Mouse (Mus musculus) layer of hippocampus, adult 9-10 months (tissue): ENCODE measurements around the gene Jmjd1c.
"Not testable (repeated sequence)": the region's sequence is repeated elsewhere in the genome, so short reads cannot be mapped to it uniquely, and the experiment has no call there.

Experiments used
- DNase-seq: peaks from one replicate; pipeline ENCODE4 v3.0.0; 2022; ENCODE audit warnings: low spot score

Gene Jmjd1c

DNA sequence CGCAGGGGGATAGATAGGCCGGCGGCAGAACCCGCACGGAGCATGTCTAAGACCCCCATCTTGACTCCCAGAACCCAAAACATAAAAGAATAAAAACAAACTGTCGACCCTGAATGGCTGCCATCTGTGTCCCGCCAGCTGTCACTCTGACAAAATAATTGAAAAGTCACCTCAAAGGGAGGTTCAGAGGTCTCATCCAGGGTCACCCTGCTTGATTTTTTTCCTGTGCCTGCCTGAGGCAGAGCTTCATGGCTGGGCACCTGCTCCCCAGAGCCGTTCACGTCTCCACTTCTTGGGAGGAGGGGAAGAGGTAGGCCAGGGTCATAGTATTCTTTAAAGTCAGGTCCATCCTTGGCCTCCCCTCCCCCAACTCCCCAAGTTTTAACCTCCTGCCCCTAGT is 8.6 kb downstream of the Jmjd1c start:
- no peak for DNase-seq

DNA sequence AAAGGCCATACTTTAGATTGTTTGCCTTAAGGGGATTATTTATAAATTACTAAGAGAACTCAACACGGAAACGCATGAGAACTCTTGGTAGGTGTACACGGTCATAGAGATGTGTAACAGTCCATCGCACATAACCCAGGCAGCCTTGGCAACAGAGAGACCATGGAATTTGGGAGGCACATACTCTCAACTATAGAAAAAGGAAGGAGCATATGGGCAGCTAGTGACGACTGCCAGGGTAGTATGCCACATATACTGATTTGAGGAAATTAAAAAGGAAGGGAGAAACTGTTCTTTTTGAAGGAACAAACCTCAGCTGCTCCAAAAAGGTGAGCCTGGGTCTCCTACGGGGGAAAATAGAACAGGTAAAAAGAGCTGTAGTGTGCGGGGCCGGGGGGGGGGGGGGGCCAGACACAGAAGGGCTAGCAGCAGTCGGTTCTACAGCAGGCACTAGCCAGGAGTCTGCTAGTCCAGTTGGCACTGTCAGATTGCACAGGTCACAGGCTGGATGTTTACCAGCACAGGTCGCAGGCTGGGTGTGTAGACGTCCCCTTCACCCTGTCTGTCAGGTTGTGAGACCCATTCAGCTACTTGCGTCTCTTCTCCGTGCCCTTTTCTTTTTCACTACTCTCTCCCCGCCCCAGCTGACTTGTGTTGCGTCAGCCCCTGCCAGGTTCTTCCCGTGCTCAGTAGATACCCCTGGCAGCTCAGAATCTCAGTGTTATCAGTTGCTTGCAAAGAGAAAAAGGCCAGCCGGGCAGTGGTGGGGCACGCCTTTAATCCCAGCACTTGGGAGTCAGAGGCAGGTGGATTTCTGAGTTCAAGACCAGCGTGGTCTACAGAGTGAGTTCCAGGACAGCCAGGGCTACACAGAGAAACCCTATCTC is 9.6 kb downstream of the Jmjd1c start:
- DNase-seq = no peak

DNA sequence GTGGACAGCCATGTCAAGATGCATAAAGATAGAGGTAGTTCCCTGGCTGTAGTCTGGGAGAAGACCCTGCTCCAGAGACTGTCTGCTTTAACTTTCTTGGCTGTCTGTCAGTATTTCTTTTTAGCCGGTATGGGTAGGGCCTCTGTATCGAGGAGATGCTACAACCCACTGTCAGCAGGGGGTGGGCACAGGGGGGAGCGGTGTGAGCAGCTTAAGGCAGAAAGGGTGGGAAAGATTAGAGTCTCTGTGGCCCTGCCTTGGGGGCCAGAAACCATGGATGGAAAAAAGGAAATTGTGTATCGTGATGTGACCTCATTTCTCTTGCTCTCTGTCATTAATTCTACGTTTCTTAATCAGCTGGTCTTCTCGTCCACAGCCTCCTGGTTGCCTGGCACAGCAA is 10.5 kb downstream of the Jmjd1c start:
- no peak for DNase-seq

DNA sequence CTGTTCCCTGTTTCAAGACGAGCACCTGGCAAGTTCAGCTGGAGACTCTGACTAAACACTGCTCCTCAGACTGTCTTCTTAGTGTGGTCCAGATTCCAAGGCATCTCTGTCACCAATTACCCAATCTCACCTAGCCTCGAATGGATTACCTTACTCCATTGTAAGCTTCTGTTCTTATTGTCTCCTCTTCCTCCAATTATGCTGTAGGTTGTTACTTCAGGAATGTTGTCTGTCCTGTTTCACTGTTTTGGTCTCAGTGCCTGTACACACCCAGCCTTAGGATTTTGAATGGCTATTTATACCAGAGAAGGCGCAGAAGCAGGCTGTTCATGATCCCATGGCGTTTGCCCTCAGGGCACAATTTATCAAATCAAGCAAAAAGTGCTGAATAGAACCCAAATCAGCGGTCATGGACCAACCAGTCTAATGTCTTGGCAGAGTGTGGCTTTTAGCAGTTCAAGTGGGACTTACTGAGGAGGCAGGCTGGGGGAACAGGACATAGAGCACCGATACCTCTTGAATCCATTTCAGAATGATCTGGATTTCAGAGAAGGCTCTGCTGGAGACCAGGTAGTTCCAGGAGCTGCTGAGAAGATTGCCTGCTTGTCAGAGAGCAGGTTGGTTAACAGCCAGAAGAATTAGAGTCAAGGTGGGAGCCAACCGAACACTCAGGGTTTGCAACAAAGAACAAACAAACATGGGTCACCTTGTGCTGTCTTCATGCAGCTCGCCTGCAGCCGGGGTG is 11.3 kb downstream of the Jmjd1c start:
- no peak for DNase-seq

DNA sequence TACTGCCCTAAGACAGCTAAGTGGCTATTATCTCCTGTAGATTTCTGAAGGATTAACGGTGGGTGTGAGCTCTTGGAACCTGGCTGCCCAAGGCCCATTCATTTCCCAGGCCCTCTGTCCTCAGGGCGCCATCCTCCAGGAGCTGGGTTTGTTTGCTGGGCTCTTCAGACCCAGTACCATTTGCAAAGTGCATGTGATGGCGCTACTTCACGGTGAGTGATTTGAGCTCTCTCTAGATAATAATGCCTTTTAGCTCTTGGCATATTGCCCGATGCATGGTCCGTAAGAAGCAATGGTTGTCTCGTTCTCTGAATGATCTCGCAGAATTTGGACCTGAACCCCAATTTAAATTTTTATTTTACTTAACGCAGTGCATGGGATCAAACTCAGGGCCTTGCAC is 12.2 kb downstream of the Jmjd1c start:
- DNase-seq = no peak

DNA sequence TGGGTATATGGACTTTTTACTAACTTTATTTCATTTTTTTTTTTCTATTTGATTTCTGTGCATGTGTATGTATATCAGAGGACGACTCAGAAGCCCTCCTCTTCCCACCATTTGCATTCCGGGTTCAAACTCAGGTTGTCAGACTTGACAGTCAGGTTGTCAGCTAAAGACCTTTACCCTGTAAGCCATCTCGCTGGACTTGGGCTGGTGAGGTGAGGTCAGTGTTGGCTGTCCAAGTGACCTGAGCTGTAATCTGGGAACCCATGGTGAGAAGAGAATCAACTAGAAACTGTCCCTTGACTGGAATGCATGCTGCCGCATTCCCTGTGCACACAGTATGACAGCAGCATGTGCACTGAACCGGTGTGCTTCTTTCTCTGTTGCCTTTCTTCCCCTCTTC is 13.7 kb downstream of the Jmjd1c start:
- DNase-seq = no peak

DNA sequence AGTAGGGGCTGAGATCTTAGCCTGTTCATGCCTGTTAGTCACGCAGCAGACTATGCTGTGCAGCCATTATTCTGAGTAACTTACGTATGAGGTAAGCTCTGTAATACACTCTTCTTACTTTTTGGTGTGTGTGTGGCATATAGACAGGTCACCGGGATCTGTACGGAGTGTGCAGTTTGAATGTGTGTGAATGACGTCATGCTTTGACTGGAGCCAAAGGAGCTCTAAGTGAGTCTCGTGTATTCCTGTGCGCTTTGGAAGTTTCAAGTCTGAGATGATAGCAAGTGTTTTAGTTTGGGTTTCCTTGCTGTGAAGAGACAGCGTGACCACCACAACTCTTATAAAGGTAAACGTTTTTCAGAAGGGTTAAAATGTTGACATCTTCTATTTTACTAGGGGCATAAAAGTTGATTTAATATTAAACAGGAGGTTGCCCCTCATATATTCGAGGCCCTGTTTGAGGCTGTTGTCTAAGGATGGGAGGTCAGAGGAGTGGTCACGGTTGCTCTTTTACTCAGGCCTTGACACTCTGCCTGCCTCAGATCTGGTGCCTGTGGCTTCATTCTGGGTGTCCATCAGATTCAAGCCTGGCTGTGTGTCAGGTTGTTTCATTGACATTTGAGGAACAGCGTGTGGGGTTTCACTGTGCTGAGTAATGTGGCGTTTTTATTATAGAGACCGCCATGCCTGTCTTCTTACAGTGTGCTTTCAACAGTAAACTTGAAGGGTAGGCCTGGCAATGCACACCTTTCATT is 15.3 kb downstream of the Jmjd1c start:
- no peak for DNase-seq

DNA sequence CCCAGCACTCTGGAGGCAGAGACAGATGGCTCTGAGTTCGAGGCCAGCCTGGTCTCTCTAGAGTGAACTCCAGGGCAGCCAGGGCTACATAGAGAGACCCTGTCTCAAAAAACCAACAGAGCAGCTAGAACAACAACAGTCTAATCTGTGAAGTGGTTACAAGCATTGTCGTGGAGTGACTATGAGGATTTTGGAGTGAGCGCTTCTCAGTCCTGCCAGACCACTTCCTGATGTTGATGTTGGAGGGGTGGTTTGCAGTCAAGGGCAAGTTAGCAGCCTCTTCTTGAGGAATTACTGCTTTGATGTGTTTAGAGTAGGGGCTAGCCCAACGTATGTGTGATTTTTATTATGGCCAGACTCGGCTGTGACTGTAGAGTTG is 15.9 kb downstream of the Jmjd1c start:
- no peak for DNase-seq

DNA sequence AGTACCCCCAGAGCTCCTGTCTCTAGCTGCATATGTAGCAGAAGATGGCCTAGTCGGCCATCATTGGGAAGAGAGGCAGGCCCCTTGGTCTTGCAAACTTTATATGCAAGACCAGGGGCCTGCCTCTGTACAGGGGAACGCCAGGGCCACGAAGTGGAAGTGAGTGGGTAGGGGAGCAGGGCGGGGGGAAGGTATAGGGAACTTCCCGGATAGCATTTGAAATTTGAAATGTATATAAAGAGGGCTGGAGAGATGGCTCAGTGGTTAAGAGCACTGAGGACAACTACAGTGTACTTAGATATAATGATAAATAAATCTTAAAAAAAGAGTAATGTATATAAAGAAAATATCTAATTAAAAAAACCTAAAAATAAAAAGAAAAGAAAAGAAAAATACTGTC is 17.0 kb downstream of the Jmjd1c start:
- DNase-seq = not testable (repeated sequence)

DNA sequence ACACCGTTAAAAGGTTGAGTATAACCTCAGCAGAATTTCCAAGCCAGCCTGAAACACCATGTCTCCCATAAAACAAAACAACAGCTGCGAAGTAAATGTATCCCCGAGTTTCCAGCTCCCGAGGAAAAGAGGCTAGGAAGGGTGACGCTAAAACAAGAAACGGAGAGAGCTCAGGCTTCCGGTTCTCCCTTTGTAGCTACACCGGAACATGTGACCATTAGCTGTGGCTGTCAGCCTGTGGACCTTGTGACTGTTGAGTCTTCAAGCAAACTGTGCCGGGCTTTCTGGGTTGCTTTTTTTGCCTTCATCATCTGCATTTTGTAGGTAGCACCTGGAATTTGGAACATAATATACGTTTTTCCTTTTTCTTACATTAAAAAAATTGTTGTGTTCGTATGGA is 17.9 kb downstream of the Jmjd1c start:
- DNase-seq = no peak

DNA sequence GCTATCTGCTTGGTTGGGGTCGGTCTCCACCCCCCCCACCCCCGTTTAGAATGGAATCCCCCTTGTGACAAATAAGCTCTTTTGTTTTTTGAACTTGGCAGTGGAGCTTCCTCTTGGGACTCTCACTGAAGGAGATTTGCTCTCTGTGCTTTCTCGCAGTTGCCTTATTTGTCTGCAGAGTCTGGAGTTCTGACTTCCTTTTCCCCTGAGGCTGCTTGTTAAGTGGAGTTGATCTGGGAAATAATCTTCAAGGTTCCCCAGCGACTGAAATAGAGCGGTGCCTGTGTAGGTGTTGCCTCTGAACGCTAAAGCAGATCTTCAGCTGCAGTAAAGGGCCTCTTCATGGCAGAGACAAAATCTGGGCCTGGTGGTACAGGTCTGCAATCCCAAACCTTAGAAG is 19.2 kb downstream of the Jmjd1c start:
- DNase-seq = no peak

DNA sequence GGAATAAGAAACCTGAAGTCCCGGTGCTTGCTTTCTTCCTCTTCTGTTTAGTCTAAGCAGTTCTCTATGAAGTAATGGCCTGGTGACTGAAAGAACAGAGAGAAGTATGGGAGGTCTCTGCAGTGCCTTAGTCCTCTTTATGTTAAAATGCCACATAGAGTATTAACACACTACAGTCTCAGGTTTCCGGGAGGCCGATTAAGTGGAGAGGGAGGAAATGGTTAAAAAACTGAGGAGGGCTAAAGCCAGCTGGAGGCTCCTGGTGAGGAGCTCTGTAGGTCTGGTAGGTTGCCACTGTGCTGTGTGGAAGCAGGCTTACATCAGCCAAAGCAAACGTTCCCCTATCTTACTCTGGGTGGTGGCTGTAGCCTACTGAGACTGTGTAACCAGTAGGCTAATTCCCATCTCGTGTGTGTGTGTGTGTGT is 19.8 kb downstream of the Jmjd1c start:
- DNase-seq = no peak

DNA sequence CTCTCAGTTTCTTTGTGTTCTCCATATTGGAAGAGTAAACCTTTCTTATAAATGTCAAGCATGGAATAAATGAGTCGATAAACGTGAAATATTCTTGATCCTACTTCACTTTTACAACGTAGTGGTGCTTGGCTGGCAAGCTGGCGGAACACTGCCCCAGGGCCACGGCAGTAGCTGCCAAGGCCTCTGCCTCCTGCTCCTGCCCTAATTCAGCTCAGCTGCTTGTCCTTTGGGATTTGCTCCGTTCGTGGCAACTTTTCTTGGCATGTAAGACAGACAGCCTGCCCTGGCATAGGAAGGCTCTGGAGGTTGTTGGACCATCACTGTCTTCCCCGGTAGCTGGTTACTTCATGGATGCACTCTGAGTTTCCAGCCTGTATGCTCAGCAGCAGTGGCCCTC is 20.3 kb downstream of the Jmjd1c start:
- DNase-seq = no peak

DNA sequence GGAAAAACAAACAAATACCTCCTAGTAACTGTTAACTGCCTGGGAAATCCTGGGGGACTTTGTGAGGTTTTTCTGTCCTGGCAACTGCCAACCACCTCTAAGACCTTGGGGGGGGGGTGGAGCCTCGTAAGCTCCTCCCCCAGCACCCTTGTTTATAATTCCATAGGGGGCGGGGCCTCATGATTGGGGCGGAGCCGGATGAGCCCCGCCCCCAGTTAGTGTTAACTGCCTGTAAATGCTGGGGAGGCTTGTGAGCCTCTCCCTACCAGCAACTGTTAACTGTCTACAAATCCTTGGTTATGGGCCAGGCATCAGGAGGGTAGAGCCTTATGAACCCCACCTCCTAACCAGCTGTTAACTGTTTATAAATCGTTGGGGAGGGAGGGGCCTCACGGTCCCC is 23.4 kb downstream of the Jmjd1c start:
- DNase-seq = no peak

DNA sequence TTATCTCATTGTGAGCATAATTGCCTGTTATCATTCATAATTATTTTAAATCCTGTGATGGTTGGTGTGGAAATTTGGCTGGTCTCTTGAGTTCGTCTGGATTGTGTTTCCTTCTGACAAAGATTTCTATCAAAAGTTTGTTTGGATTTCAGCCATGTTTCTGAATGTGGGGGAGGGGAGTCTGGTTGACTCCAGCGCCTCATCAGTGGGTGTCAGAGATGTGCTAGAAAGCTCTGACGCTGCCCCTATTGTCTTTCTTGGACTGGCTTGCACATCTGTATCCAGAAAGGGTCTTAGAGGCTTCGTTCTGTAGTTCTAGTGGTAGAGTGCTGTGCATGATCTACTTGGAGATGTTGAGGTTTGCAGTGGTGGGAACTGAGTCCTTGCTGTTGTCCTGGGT is 24.3 kb downstream of the Jmjd1c start:
- no peak for DNase-seq

DNA sequence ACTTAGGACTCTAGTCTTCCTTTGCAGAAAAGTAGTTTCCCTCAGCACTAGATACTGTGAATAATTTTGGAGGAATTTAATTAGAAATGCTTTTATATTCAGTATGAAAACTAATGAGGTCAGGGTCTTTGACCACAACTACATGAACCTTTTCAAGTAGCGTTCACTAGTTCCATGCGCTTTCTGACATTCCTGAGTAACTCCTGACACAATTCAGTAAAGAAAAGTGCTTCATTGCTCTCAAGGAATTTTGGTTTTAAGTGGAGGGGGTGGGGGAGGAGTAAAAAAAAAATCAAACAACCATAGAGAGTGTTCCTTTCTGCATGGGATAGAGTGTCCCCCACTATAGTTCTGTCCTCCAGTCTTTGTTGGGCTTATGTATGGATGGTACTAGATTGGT is 24.7 kb downstream of the Jmjd1c start:
- DNase-seq = no peak

DNA sequence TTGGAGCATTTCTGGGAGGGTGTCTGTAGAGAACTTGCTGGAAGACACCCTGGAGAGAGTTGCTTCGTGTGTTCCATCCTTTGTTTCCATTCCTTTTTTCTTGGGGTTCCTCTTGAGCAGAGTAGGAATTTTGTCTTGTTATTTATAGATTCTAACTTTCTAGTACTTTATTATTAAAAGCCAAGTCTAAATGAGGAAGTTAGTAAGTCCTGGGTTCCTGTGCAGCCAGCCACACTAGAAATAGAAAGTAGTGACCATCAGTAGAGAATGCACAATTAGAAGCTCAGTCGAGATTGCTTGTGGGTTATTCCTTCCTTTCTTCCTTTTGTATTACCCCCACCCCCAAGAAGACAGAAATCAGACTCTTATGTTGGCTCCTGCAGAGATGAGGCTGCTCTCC is 27.8 kb downstream of the Jmjd1c start:
- no peak for DNase-seq

DNA sequence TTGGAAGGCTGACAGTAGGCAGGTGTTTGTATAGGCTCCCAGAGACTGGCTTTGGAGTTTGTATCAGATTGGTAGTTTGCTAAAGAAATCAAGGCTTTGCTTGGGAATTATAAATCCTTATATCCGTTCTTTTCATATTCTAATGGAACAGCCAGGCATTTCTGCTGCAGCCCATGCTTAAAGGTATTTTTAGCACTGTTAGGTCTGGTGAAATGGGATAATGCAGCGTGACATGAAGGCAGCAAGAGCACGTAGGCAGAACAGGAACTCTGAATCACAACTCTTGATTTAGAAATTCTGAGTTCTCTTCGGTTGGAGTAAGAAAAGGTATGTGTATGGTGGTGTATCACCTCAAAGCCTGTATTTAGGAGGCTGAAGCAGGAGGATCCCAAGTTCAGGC is 28.2 kb downstream of the Jmjd1c start:
- no peak for DNase-seq

DNA sequence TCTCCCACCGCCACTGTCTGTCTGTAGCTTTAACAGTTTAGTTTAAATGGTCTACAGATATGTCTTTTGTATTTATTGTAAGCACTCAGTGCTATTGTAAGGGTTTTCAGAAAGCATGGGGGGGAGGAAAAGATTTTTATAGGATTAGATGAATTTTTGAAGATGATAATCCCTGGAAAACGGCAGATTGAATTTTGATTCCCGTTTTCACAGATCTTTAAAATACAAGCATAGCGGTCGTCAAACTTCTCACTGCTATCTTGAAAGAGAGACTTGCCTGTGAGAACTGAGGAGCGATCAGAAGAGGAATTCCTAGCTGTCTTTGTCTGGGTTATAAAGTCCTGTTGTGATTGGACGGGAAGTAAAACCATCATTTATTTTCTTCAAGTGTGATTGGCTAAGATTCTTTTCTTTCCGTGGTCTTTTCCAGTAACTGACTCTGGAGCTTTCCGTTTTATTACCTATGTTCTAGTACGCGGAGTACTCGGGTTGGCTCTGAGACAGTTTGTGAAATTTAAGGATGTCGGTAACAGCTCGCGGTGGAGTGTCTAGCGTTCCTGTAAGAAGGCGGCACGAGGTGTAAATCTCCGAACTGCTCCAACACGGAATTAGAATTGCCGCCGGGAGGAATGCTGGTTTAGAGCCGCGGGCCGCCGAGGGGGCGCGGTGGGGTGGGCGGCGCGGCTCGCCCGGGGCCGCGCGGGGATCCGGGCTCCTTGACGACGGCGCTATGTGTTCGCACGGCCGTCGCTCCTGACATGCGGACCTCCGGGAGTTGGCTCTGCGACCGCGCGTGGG is 30.3 kb downstream of the Jmjd1c start:
- DNase-seq = peak; percentile 35

DNA sequence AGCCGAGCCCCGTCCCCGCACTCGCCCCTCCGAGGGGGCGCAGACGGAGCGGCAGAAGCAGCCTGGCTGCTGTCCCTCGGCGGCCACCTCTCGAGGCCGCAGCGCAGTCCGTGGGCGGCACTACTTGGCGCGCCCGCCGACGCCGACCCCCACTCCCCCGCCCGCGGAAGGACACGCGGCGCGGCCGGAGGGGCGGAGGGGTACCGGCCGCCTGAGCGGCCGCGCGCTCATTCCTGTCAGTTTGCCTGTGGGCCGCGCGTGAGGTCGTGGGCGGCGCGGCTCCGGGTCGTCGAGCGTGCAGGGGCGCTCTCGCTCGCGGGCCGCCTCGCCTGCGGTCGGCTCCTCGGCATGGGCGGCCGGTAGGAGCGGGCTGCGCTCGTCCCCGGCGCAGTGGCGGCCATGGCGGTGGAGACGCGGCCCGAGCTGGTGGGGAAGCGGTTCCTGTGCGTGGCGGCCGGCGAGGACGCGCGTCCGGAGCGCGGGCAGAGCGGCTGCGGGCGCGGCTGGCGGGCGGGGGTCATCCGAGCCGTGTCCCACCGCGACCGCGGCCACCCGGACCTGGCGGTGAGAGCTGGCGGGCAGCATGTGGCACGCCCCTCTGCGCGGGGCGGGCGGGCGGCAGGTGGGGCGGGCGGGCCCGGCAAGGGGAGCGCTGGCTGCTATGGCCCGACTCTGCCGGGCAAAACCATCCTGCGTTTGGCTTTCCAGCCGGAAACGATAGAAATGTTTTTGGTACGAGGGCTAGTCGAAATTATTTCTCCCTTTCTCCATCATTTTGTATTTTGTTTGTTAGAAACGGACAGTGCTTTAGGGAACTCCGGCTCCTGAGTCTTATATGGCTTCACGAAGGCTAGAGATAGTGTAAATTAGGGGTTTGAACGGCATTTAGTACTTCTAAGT is 31.2 kb downstream of the Jmjd1c start:
- DNase-seq = no peak

DNA sequence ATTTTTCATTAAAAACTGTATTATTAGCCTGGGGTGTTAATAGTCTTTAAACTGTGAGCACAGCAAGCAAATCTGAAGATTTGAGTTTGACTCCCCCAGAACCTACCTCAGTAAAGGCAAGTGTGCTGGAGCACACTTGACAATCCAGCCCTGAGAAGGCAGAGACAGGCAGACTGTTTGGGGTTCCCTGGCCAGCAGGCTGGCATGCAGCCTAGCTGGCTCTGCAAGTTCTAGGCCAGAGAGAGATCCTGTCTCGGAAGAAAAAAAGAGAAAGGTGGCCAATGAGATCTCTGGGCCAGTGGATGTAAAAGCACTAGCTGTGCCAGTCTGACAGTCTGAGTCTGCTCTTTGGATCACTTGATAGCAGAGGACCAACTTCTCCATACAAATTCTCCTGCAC is 33.6 kb downstream of the Jmjd1c start:
- no peak for DNase-seq
